Mouse (Mus musculus): Measurements from ENCODE around the gene Apold1. TPM values are rescaled to one million over a fixed set of nuclear protein-coding genes. Genes with fewer than 3 reads are reported as not detected.

Gene Apold1
- polyA plus RNA-seq, 1 experiment from 2014 or later: 4.6 TPM

- H3K36me3 ChIP-seq: no peaks in the 10 kb centered on the region
- H3K9ac ChIP-seq: peak overlapping the region; percentile 59
- H3K27ac ChIP-seq: peak overlapping the region; percentile 76
- peak overlapping the region; percentile 94 for H3K4me2 ChIP-seq
- H3K27me3 ChIP-seq: no peaks in the 10 kb centered on the region
- peak; percentile 94 for ATAC-seq (replicated peaks; ENCODE audit: low FRiP score)
- H3K4me1 ChIP-seq: peaks cover 28% of the 10 kb centered on the region
- no peaks in the 10 kb centered on the region for H3K9me3 ChIP-seq (replicated peaks)
- peak overlapping the region; percentile 63 for H3K4me3 ChIP-seq (replicated peaks)
- 3% methylated on average over 58 of the region's 62 CpGs for WGBS
These were observed 2.2 kb downstream of the Apold1 start for GRCm38 (mm10) chr6:134983529-134984370.

GRCm38 (mm10) chr6:134984748-134985147 lies 3.2 kb downstream of the Apold1 start:
- no peak overlapping the region for H3K27ac ChIP-seq
- H3K4me3 ChIP-seq (replicated peaks): peak overlapping the region; percentile 63; the same call in 1 of the 2 replicates
- no peaks in the 10 kb centered on the region for H3K36me3 ChIP-seq
- ATAC-seq (replicated peaks; ENCODE audit: low FRiP score): peak; percentile 15; the same call in 1 of the 2 replicates
- H3K27me3 ChIP-seq: no peaks in the 10 kb centered on the region
- 65% methylated on average over 3 of the region's 3 CpGs for WGBS
- H3K9me3 ChIP-seq (replicated peaks): no peaks in the 10 kb centered on the region
- H3K9ac ChIP-seq: no peak overlapping the region
- H3K4me1 ChIP-seq: peaks cover 28% of the 10 kb centered on the region
- H3K4me2 ChIP-seq: peak overlapping the region; percentile 94

- WGBS: 81% methylated on average over 9 of the region's 9 CpGs
- Histone ChIP-seq H3K27me3 (no peaks in the 10 kb centered on the region), H3K9ac (no peak overlapping the region), H3K36me3 (no peaks in the 10 kb centered on the region), H3K4me2 (no peak overlapping the region), H3K9me3 (replicated peaks) (no peaks in the 10 kb centered on the region), H3K27ac (no peak overlapping the region), H3K4me1 (peaks cover 9% of the 10 kb centered on the region; the same call in 1 of the 2 replicates), H3K4me3 (replicated peaks) (no peak overlapping the region)
- ATAC-seq (replicated peaks; ENCODE audit: low FRiP score): no peak
These were observed 6.9 kb downstream of the Apold1 start for GRCm38 (mm10) chr6:134988377-134988776.

DNA sequence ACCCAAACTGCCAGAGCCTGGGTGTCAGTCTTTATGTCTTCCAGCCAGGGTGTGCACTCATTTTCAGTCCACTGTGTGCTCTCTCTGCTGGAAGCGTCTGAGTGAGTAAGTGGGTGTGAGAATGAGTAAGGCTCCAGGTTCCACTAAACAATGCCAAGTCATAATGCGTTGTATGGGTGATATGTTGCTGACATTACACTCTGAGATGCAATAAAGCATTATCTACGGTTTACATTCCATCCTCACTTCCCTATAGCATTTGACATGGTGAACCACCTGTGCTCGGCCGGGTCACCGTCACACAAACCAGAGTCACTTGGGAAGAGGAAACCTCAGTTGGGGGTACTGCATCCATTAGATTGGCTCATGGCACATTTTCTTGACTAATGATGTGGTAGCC lies 9.2 kb downstream of the Apold1 start:
- H3K4me1 ChIP-seq: peaks cover 11% of the 10 kb centered on the region; the same call in 1 of the 2 replicates
- no peaks in the 10 kb centered on the region for H3K9me3 ChIP-seq (replicated peaks)
- H3K4me2 ChIP-seq: no peak overlapping the region
- no peak for ATAC-seq (replicated peaks; ENCODE audit: low FRiP score)
- H3K27ac ChIP-seq: no peak overlapping the region
- no peak overlapping the region for H3K4me3 ChIP-seq (replicated peaks)
- no peak overlapping the region for H3K9ac ChIP-seq
- no peaks in the 10 kb centered on the region for H3K27me3 ChIP-seq
- H3K36me3 ChIP-seq: no peaks in the 10 kb centered on the region
- WGBS: 90% methylated on average over 6 of the region's 6 CpGs

DNA sequence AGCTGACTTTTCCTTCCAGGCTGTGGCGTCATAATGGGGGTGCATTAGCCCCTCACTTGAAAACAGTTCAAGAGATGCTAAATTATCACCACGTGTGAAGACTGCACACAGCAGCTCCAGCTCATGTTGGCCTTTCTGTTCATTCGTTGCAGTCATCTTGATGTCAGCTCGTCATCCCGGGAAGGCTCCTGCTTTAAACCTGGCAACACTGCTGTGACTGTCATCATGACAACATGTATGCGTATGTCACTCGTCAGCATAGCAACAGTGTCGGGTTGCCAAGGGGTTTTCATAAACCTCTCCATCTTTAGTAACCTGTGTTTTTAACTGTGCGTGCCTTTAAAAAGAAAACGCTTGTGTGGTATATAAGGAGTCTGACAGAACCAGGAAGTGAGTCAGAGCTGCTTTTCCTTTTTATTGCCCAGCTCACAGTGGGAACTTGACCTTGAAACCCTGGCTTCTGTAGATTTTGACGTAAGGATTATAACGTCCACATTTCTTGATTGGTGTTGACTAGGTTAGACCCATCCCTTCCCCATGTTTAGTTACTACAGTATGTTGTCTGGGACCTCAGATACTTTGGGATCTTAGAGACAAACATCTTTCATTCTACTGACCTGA lies 12.6 kb downstream of the Apold1 start:
- H3K9ac ChIP-seq: no peak overlapping the region
- ATAC-seq (replicated peaks; ENCODE audit: low FRiP score): no peak
- no peaks in the 10 kb centered on the region for H3K27me3 ChIP-seq
- peak overlapping the region; percentile 4; the same call in 1 of the 2 replicates for H3K27ac ChIP-seq
- no peak overlapping the region for H3K4me2 ChIP-seq
- peaks cover 11% of the 10 kb centered on the region; the same call in 1 of the 2 replicates for H3K4me1 ChIP-seq
- WGBS: 60% methylated on average over 12 of the region's 12 CpGs
- no peaks in the 10 kb centered on the region for H3K36me3 ChIP-seq
- H3K4me3 ChIP-seq (replicated peaks): no peak overlapping the region
- H3K9me3 ChIP-seq (replicated peaks): no peaks in the 10 kb centered on the region

- Histone ChIP-seq H3K27ac (no peak overlapping the region), H3K36me3 (no peaks in the 10 kb centered on the region), H3K27me3 (no peaks in the 10 kb centered on the region), H3K4me3 (replicated peaks) (no peak overlapping the region), H3K9ac (no peak overlapping the region), H3K9me3 (replicated peaks) (no peaks in the 10 kb centered on the region), H3K4me2 (no peak overlapping the region), H3K4me1 (peaks cover 11% of the 10 kb centered on the region; the same call in 1 of the 2 replicates)
- 51% methylated on average over 8 of the region's 8 CpGs for WGBS
- peak; percentile 46; the same call in 1 of the 2 replicates for ATAC-seq (replicated peaks; ENCODE audit: low FRiP score)
These were observed 13.5 kb downstream of the Apold1 start for GRCm38 (mm10) chr6:134994985-134995384.

GRCm38 (mm10) chr6:134996918-134997317 lies 15.4 kb downstream of the Apold1 start:
- no peak overlapping the region for H3K27ac ChIP-seq
- no peak overlapping the region for H3K9ac ChIP-seq
- H3K9me3 ChIP-seq (replicated peaks): no peaks in the 10 kb centered on the region
- no peaks in the 10 kb centered on the region for H3K36me3 ChIP-seq
- no peak overlapping the region for H3K4me3 ChIP-seq (replicated peaks)
- peaks cover 11% of the 10 kb centered on the region; the same call in 1 of the 2 replicates for H3K4me1 ChIP-seq
- no peaks in the 10 kb centered on the region for H3K27me3 ChIP-seq
- WGBS: 82% methylated on average over 2 of the region's 2 CpGs
- no peak for ATAC-seq (replicated peaks; ENCODE audit: low FRiP score)
- H3K4me2 ChIP-seq: no peak overlapping the region

DNA sequence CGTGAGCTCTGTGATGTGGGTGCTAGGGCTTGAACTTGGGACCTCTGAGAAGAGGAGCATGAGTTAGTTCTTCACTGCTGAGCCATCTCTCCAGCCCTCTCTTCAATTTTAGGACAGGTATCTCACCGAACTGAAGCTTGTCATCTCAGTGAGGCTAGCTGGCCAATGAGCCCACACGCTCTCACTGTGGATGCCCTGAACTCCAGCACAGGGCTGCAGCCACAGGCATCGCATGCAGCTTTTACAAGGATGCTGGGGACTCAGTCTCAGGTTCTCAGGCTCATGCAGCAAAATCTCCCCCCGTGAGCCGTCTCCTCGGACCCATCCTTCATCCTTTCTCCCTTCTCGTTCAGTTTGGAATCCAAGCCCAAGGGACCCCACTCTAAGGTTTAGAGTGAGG lies 16.6 kb downstream of the Apold1 start:
- H3K27me3 ChIP-seq: no peaks in the 10 kb centered on the region
- no peak overlapping the region for H3K4me3 ChIP-seq (replicated peaks)
- 73% methylated on average over 8 of the region's 8 CpGs for WGBS
- H3K9ac ChIP-seq: no peak overlapping the region
- no peak for ATAC-seq (replicated peaks; ENCODE audit: low FRiP score)
- H3K4me1 ChIP-seq: peaks cover 11% of the 10 kb centered on the region; the same call in 1 of the 2 replicates
- H3K9me3 ChIP-seq (replicated peaks): no peaks in the 10 kb centered on the region
- no peak overlapping the region for H3K4me2 ChIP-seq
- no peak overlapping the region for H3K27ac ChIP-seq
- H3K36me3 ChIP-seq: no peaks in the 10 kb centered on the region

- ATAC-seq (replicated peaks; ENCODE audit: low FRiP score): no peak
- 51% methylated on average over 3 of the region's 3 CpGs for WGBS
These were observed 17.3 kb downstream of the Apold1 start for GRCm38 (mm10) chr6:134998781-134999180.

GRCm38 (mm10) chr6:135000272-135000671 lies 18.8 kb downstream of the Apold1 start:
- no peaks in the 10 kb centered on the region for H3K27me3 ChIP-seq
- no peaks in the 10 kb centered on the region for H3K36me3 ChIP-seq
- H3K9me3 ChIP-seq (replicated peaks): no peaks in the 10 kb centered on the region
- WGBS: 52% methylated on average over 4 of the region's 4 CpGs
- no peak overlapping the region for H3K27ac ChIP-seq
- H3K4me2 ChIP-seq: no peak overlapping the region
- H3K4me3 ChIP-seq (replicated peaks): no peak overlapping the region
- H3K9ac ChIP-seq: no peak overlapping the region
- ATAC-seq (replicated peaks; ENCODE audit: low FRiP score): no peak
- no peaks in the 10 kb centered on the region for H3K4me1 ChIP-seq

More at GRCm38 (mm10) chr6:134998781-134999180, 17.3 kb downstream of the Apold1 start:
- H3K4me2 ChIP-seq: no peak overlapping the region
- peaks cover 11% of the 10 kb centered on the region; the same call in 1 of the 2 replicates for H3K4me1 ChIP-seq
- no peak overlapping the region for H3K4me3 ChIP-seq (replicated peaks)
- H3K9me3 ChIP-seq (replicated peaks): no peaks in the 10 kb centered on the region
- H3K27me3 ChIP-seq: no peaks in the 10 kb centered on the region
- H3K27ac ChIP-seq: no peak overlapping the region
- H3K36me3 ChIP-seq: no peaks in the 10 kb centered on the region
- no peak overlapping the region for H3K9ac ChIP-seq

DNA sequence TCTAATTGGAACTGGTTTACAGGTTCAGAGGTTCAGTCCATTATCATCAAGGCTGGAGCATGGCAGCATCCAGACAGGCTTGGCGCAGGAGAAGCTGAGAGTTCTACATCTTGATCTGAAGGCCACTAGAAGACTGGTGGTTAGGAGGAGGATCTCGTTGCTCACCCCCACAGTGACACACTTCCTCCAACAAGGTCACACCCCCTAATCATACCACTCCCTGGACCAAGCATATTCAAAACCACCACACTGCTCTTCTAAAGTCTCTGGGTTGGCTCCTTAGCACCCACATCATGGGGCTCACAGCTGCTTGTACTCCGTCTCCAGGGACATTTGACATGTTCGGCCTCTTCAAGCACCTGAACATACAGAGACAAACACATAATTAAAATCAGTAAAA lies 20.5 kb downstream of the Apold1 start:
- no peaks in the 10 kb centered on the region for H3K36me3 ChIP-seq
- no peak for ATAC-seq (replicated peaks; ENCODE audit: low FRiP score)

DNA sequence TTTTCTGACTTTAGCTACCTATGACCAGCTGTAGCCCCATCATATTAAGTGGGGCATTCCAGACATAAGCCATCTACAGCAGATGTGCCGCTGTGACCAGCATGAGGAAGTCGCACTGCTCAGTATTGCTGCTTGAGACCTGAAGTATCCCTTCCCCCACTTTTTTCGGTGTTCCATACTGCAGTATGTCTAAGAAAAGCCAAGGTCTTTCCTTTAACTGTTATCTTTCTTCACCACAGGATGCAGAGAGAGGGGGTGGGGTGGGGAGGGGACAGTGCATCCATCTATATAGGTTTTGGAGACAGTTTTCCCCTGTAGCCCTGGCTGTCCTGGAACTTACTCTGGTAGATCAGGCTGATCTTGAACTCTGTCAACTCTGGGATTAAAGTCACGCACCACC lies 24.9 kb downstream of the Apold1 start:
- H3K36me3 ChIP-seq: no peaks in the 10 kb centered on the region
- H3K9me3 ChIP-seq (replicated peaks): no peaks in the 10 kb centered on the region
- no peak for ATAC-seq (replicated peaks; ENCODE audit: low FRiP score)
- no peaks in the 10 kb centered on the region for H3K27me3 ChIP-seq
- H3K4me3 ChIP-seq (replicated peaks): no peak overlapping the region
- no peak overlapping the region for H3K27ac ChIP-seq
- no peaks in the 10 kb centered on the region for H3K4me1 ChIP-seq
- 84% methylated on average over 4 of the region's 4 CpGs for WGBS
- no peak overlapping the region for H3K9ac ChIP-seq
- no peak overlapping the region for H3K4me2 ChIP-seq

More for the DNA sequence above, 20.5 kb downstream of the Apold1 start:
- H3K4me3 ChIP-seq (replicated peaks): no peak overlapping the region
- H3K9ac ChIP-seq: no peak overlapping the region
- H3K4me1 ChIP-seq: no peaks in the 10 kb centered on the region
- no peak overlapping the region for H3K27ac ChIP-seq
- H3K27me3 ChIP-seq: no peaks in the 10 kb centered on the region
- WGBS: 86% methylated on average over 4 of the region's 4 CpGs
- no peak overlapping the region for H3K4me2 ChIP-seq
- H3K9me3 ChIP-seq (replicated peaks): no peaks in the 10 kb centered on the region

Measured in kidney, embryonic 15.5 days (tissue).